Mouse (Mus musculus): ENCODE data around the gene Ceacam16.
A peak's percentile ranks its signal among the peaks of the same experiment; 100 is the strongest.

The Ceacam16 gene

DNA sequence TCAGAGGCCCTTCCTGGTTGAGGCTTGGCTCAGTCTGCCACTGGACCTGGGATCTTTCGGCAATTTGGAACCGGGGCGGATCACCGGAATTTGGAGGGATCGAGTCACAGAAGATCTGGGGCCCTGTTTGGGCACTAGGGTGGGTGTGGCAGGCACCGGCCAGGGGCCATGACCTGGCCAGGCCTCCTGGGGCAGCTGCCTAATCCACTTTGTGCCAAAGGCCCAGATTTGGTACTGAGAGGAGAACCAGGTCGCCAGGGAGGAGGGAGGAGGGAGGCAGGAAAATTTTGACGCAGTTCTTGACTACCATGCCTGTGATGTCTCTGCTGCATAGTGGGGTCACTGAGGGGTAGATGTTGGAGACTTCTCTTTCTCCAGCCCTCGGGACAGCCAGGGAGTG, at the start of gene Ceacam16:
Ceacam16 (minus strand) TSS at position 101 of the 400 bp plus-strand sequence.
- no peak for DNase-seq

GRCm38 (mm10) chr7:19910421-19911291, 49.6 kb upstream of the Ceacam16 start:
- peak; percentile 61 to 83 for DNase-seq

DNA sequence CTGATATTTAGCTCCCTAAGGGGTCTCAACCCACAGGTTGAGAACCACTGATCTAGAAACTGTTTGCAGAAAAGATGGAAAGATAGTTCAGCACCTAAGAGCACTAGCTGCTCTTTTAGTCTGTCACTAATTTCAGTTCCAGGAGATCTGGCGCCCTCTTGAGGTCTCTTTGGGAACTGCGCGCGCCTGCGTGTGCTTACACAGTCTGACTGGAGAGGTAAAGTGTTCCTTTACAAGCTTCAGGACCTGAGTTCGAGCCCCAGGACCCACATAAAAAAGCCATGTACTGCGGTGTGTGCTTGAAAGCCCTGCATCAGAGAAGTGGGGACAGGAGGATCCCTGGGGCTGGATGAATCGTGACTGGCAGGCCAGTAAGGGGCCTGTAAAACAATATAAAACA, 28.8 kb upstream of the Ceacam16 start:
- DNase-seq, result peak; percentile 36 to 70

DNA sequence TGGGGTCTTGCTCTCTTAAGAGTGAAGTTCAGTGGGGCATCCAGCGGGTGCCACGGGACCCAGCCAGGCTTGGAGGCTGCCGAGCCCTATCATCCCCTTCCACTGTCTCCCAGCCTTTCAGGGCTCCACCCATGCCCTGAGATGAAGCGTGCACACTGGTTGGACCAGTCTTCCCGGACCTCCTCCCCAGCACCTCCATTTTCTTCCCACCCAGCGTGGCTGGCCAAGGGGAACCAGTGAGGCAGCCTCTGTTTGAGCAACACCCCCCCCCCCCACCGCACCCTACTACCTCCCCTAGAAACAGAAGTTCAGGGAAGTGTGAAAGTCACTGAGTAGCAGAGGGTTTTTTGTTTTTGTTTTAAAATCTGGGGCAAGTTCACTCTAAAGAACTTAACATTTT, 26.8 kb upstream of the Ceacam16 start, which contains the start of gene Ceacam19:
Ceacam19 (minus strand) TSS at position 117 of the 400 bp plus-strand sequence.
- no peak for DNase-seq

DNA sequence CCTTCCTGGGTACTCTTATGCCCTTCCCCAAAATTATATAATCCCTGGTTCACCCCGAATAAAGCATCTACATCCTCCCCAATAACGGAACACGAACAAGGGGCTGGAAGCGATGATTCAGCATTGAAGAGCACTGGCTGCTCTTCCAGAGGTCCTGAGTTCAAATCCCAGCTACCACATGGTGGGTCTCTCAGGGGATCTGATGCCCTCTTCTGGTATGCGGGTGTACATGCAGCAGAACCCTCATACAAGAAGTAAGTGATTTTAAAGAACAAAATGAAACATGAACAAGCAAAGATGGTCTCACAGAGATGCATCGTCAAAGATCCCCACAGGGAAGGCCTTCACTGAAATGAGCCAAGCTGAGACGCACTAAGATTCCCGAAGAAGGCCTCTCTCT, 19.7 kb upstream of the Ceacam16 start:
- no peak for DNase-seq

GRCm38 (mm10) chr7:19876781-19877425, 15.8 kb upstream of the Ceacam16 start:
- peak; percentile 59 to 60 for DNase-seq

- peak in 1 of 2 experiments; percentile 49 for DNase-seq
These were observed 15.0 kb upstream of the Ceacam16 start for GRCm38 (mm10) chr7:19875948-19876682.

DNA sequence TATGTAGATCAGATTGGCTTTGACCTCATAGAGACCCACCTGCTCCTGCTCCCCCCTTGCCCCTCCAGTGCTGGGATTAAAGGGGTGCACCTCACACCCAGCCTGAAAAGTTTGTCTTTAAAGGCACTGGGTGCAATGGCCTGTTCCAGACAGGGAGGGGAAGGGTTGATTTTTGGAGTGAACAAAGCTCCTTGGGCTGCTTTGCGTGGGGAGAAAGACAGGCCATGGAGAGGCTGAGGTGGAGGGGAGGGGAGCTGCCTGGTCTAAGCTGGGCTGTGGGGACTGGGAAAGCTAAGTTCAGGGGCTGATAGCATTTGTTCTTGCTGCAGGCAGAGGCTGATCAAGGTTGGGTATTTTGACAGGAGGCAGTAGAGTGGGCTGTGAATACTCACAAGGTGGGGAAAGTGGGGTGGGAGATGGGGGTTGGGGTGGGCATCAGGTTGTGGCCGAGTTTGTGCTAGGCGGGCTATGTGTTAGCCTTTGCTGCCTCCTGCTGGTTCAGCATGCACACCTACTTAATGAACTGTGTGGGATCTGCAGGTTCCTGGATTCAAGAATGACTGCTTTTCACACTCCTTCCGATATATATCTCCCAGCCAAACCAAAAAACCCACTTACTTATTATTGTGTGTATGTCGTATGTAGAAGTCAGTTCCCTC, 11.0 kb upstream of the Ceacam16 start:
- peak; percentile 40 to 71 for DNase-seq

- DNase-seq, result peak; percentile 62 to 65
These were observed 10.1 kb upstream of the Ceacam16 start for GRCm38 (mm10) chr7:19871137-19871621.

DNA sequence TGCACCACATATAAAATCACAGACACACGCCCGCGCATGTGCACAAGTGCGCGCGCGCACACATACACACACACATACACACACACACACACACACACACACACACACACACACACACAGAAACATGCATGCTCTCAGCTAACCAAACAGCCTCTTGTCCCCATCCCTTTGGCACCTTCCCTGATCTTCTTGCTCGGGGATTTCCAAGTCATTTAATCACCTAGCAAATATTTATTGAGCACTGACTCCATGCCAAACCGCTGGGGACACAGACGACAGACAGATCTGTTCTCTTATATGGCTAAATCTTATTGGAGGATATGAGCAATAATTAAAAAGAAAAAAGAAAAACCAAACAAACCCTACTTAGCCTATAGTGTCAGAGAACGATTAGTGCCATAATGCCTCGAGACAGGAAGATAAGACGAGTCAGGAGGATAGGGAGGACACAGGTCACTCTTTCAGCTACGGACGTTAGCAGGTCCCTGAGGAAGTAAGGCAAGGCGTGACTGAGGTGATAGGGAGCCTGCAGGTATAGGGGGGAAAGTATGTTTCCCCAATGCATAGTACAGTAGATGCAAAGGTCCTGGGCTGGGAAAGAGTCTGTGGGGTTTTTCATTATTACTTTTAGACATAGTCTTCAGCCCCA, 6.8 kb upstream of the Ceacam16 start:
- DNase-seq, result no peak

- DNase-seq, result no peak
These were observed 5.4 kb upstream of the Ceacam16 start for GRCm38 (mm10) chr7:19866490-19866889.

DNA sequence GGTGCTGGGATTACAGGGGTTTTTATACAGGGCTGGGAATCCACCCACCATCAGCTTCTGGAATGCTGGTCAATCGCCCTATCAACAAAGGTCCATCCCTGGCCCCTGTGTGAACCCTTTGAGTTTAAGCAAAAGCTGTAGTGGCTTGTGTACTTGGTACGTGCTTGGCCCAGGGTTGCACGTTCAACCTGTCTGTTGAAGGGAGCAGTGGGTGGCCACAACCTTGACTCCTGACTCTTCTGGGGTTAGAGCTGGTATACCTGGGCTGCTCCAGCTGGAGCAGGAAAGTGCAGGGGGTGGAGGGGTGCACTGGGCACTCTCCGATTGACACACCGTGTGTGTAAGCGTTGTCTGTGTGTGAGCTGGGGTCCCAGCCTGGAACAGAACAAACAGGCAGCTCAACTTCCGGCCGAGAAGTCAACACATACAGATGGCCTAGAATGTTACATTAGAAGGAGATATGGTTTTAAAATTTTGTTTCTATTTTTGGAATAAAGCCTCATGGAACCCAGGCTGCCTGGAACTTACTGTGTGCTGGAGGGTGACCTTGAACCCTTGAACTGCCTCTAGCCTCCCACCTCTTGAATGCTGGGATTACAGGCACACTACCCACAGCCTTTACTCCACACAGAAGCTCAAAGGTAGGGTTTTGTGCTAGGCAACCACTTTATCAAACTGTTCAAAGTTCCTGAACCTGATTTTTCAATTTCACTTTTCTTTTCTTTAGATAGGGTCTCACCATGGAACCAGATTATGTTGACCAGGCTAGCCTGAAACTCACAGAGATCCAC, 4.3 kb upstream of the Ceacam16 start:
- DNase-seq, result no peak

- DNase-seq, result no peak
These were observed 3.1 kb upstream of the Ceacam16 start for GRCm38 (mm10) chr7:19864241-19864640.

DNA sequence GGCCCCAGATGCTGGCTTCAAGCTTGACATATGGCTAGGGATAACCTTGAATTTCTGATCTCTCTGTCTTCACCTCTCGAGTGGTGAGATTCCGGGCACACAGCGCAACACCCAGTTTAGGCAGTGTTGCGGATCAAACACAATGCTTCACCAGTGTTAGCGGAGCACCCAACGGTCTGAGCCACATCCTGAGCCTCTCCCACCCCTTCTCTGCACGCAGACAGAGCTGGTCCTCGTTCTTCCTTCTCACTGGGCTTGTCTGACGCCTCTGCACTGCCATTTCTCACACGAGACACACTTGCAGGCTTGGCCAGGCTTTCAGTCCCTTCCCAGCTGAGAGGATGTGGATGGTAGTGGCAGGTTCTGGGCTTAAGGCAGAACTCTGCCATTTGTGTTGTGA, 1.4 kb downstream of the Ceacam16 start:
- DNase-seq, result no peak

DNA sequence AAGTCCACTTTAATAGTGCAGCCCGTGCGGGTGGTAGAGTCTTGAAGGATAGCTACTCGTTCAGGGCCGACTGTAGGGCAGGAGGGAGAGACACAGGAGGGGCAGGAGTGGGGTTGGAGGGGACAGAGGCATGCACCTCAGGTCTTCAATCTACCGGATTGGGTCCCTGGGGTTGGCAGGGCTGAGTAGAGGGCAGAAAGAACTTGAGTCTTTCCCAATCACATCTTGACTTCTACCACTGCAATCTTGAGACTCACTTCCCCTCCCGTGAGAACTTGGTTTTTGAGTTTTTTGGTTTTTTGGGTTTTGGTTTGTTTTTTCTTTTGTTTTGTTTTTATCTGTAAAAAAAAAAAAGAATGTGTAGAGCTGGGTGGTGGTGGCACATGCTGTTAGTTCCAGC, 4.8 kb downstream of the Ceacam16 start:
- DNase-seq, result no peak

GRCm38 (mm10) chr7:19855663-19856062, 5.4 kb downstream of the Ceacam16 start:
- no peak for DNase-seq

GRCm38 (mm10) chr7:19853526-19853925, 7.6 kb downstream of the Ceacam16 start:
- no peak for DNase-seq

- DNase-seq, result no peak
These were observed 9.1 kb downstream of the Ceacam16 start, which contains the start of gene Gm19345 for GRCm38 (mm10) chr7:19851858-19852570. Gene Gm19345, plus strand, starts transcription at chr7:19852003.

- DNase-seq, result peak; percentile 52 to 55
These were observed 16.5 kb downstream of the Ceacam16 start for GRCm38 (mm10) chr7:19844521-19845171.

- DNase-seq, result peak; percentile 66 to 81
These were observed 17.5 kb downstream of the Ceacam16 start for GRCm38 (mm10) chr7:19843561-19843960.

Measured in spleen, adult 18-20 months (tissue).